Mouse (Mus musculus) cortical plate, adult 2 months (tissue): ENCODE data around the gene Tubg2. TPM values are rescaled to one million over a fixed set of nuclear protein-coding genes. Genes with fewer than 3 reads are reported as not detected.

Experiments used
- H3K27ac ChIP-seq: fragments of 200-500 bp; 2 replicates; pipeline ENCODE4 v1.5.1; 2012; ENCODE audit warnings: low read length, control low read depth, inconsistent platforms; ENCODE audit not compliant: insufficient read depth
- H3K4me1 ChIP-seq: fragments of 200-500 bp; 2 replicates; pipeline ENCODE4 v1.6.1; 2011; ENCODE audit warnings: low read length; ENCODE audit not compliant: control insufficient read depth, insufficient read depth
- H3K4me3 ChIP-seq: fragments of 200-500 bp; 2 replicates; pipeline ENCODE4 v1.5.1; 2011; ENCODE audit warnings: mild to moderate bottlenecking, low read length, control low read depth; ENCODE audit not compliant: insufficient read depth
- CTCF ChIP-seq: fragments of 200-500 bp; IDR thresholded peaks from 2 replicates; pipeline ENCODE4 v1.5.1; 2011; ENCODE audit warnings: mild to moderate bottlenecking, control low read depth, low read length; ENCODE audit not compliant: insufficient read depth; ENCODE audit errors: extremely low read depth
- POLR2A ChIP-seq: fragments of 200-500 bp; IDR thresholded peaks from 2 replicates; pipeline ENCODE4 v1.6.1; 2011; ENCODE audit warnings: mild to moderate bottlenecking, low read length, control low read depth; ENCODE audit not compliant: insufficient read depth; ENCODE audit errors: extremely low read depth
- polyA plus RNA-seq: library from polyadenylated mRNA; depleted of rRNA; stranded (reverse); fragments of >200 nt; gene quantifications from 2 replicates; pipeline ENCODE4 v1.2.3, GENCODE M21; 2012

Tubg2 gene
- polyA plus RNA-seq, 1 experiment: 57.9 TPM

- Histone ChIP-seq H3K27ac (no peak overlapping the region), H3K4me1 (0 out of 2 replicates have a peak, but pooled peaks cover 2% of the 10 kb centered on the region), H3K4me3 (no peak overlapping the region)
- no peak for TF ChIP-seq CTCF
- TF ChIP-seq POLR2A: no peak
Observed at GRCm38 (mm10) chr11:101134217-101134865, 21.4 kb upstream of the Tubg2 start.

DNA sequence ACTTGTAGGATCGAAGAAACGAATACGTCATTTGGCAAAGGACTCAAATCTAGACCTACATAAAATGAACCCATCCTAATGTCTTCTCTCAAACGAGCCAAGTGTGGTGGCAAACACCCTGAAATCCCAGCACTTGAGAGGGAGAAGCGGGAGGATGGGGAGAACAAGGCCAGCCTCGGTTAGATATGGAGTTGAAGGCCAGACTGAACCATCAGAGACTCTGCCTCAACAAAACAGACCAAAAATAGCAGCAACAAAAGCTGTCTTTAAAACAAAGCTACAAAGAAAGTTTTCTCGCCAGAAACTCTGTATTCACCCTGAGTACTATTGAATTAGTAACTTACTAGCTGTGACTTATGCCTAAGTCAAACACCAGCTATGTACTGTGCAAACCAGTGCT is 18.7 kb upstream of the Tubg2 start:
- Histone ChIP-seq H3K4me1 (no peaks in the 10 kb centered on the region), H3K4me3 (no peak overlapping the region), H3K27ac (no peak overlapping the region)
- TF ChIP-seq CTCF (no peak), POLR2A (no peak)

GRCm38 (mm10) chr11:101138536-101139181 is 17.0 kb upstream of the Tubg2 start:
- no peak overlapping the region for H3K27ac ChIP-seq
- H3K4me1 ChIP-seq: no peaks in the 10 kb centered on the region
- H3K4me3 ChIP-seq: no peak overlapping the region
- no peak for TF ChIP-seq CTCF

- peak overlapping the region; percentile 32 for H3K4me3 ChIP-seq
- H3K27ac ChIP-seq: no peak overlapping the region
- TF ChIP-seq CTCF (no peak), POLR2A (0 out of 2 replicates have a peak, but pooled peaks have one; percentile 15)
- H3K4me1 ChIP-seq: no peaks in the 10 kb centered on the region
Observed at GRCm38 (mm10) chr11:101140164-101140819, 15.4 kb upstream of the Tubg2 start.

DNA sequence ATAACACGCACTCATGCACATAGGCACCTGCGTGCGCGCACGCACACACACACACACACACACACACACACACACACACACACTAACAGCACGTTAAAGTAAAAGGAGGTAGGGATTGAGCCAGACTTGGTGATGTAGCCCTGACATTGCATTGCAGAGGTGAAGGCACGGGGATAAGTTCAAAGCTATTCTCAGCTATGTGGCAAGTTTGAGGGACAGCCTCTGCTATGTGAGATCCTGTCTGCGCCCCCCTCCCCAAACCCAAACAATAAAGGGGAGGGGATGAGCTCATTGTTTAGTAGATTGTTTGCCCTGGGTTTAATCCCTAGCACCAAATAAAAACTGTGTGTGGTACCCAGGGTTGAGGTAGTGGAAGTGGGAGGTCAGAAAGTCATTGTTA is 14.6 kb upstream of the Tubg2 start:
- Histone ChIP-seq H3K4me1 (no peaks in the 10 kb centered on the region), H3K4me3 (no peak overlapping the region), H3K27ac (no peak overlapping the region)
- TF ChIP-seq CTCF (no peak), POLR2A (no peak)

DNA sequence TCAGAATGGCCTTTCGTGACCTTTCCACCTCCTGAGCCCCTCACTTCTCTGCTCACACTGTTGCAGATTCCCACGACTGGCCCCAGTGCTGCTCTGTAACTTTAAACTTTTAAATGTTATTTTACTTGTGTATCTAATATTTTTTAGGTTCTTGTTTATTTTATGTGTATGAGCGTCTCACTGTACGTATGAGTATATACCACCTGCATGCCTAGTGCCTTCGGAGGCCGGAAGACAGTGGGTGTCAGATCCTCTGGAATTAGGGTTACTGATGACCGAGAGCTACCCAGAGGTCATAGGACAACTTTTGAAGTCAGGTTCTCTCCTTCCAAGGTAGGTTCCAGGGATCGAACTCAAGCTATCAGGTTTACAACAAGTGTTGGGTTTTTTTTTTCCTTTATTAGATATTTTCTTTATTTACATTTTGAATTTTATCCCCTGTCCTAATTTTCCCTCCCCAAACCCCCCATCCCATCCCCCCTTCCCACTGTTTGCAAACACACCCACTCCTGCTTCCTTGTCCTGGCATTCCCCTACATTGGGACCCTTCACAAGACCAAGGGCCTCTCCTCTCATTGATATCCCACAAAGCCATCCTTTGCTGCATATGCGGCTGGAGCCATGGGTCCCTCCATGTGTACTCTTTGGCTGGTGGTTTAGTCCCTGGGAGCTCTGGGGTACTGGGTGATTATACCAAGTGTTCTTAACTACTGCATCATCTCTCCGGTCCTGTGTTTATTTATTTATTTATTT is 13.3 kb upstream of the Tubg2 start:
- H3K27ac ChIP-seq: no peak overlapping the region
- TF ChIP-seq POLR2A (no peak), CTCF (no peak)
- no peak overlapping the region for H3K4me3 ChIP-seq
- H3K4me1 ChIP-seq: no peaks in the 10 kb centered on the region

GRCm38 (mm10) chr11:101143338-101144225 is 12.1 kb upstream of the Tubg2 start:
- Histone ChIP-seq H3K27ac (no peak overlapping the region), H3K4me1 (no peaks in the 10 kb centered on the region), H3K4me3 (0 out of 2 replicates have a peak overlapping the region, but pooled peaks have one; percentile 1)
- TF ChIP-seq POLR2A (no peak), CTCF (no peak)

DNA sequence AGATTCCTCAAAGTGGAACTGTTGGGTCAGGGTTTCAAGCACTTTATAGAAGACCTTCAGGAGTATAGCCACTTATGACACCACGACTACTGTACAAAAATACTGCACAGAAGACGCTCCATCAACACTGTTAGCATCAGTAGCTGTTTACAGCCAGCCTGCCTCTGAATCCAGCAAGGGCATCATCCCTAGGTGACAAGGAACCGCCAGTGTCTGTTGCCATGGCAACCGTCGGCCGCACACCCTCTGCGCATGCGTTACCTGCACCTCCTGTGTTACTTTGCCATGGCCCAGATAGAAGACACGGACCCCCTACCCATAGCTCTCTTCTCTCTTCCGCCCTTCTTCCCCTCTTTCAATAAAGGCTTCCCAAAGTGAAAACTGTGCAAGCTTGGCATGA is 9.3 kb upstream of the Tubg2 start:
- TF ChIP-seq POLR2A (no peak), CTCF (no peak)
- H3K27ac ChIP-seq: no peak overlapping the region
- no peaks in the 10 kb centered on the region for H3K4me1 ChIP-seq
- H3K4me3 ChIP-seq: no peak overlapping the region
